Mouse (Mus musculus) neural tube, embryonic 15.5 days (tissue): ENCODE measurements around the gene Ttll2. TPM values are rescaled to one million over a fixed set of nuclear protein-coding genes. Genes with fewer than 3 reads are reported as not detected.
"Not testable (repeated sequence)": the region's sequence is repeated elsewhere in the genome, so short reads cannot be mapped to it uniquely, and the experiment has no call there.

ENCODE experiments used
- ATAC-seq: fragments of 200-750 bp; cut with Nextera tagmentation; 2 replicates; pipeline ENCODE4 v1.8.0; 2017; ENCODE audit warnings: mild to moderate bottlenecking, moderate TSS enrichment, moderate library complexity; ENCODE audit not compliant: low FRiP score
- H3K27ac ChIP-seq: fragments of 300-500 bp; sonication (generic); replicated peaks from 2 replicates; pipeline ENCODE4 v1.5.1; 2015; ENCODE audit warnings: mild to moderate bottlenecking, inconsistent platforms
- H3K27me3 ChIP-seq: fragments of 300-500 bp; sonication (generic); replicated peaks from 2 replicates; pipeline ENCODE4 v1.6.1; 2015; ENCODE audit warnings: inconsistent platforms
- H3K36me3 ChIP-seq: fragments of 300-500 bp; sonication (generic); 2 replicates; pipeline ENCODE4 v1.6.1; 2015; ENCODE audit warnings: inconsistent platforms
- H3K4me1 ChIP-seq: fragments of 300-500 bp; sonication (generic); 2 replicates; pipeline ENCODE4 v1.6.1; 2015; ENCODE audit warnings: inconsistent platforms
- H3K4me2 ChIP-seq: fragments of 300-500 bp; sonication (generic); 2 replicates; pipeline ENCODE4 v1.6.1; 2015; ENCODE audit warnings: inconsistent platforms, mild to moderate bottlenecking, moderate library complexity
- H3K4me3 ChIP-seq: fragments of 300-500 bp; sonication (generic); replicated peaks from 2 replicates; pipeline ENCODE4 v1.5.1; 2015; ENCODE audit warnings: mild to moderate bottlenecking, inconsistent platforms
- H3K9ac ChIP-seq: fragments of 300-500 bp; sonication (generic); replicated peaks from 2 replicates; pipeline ENCODE4 v1.6.1; 2015; ENCODE audit warnings: mild to moderate bottlenecking, inconsistent platforms
- H3K9me3 ChIP-seq: fragments of 300-500 bp; sonication (generic); replicated peaks from 2 replicates; pipeline ENCODE4 v1.6.1; 2016; ENCODE audit warnings: inconsistent platforms
- WGBS: fragments of 180-500 bp; shearing (Covaris S2); methylation state at CpG from one replicate; pipeline ENCODE4 v1.1.7; 2015; ENCODE audit warnings: mixed read lengths; 5-methylcytosine and 5-hydroxymethylcytosine counted together
- polyA plus RNA-seq: library from polyadenylated mRNA; unstranded; fragments of >200 nt; fragmentation: Nextera tagmentation; extraction: Ambion mirVana; gene quantifications from 2 replicates; pipeline ENCODE4 v1.2.1, GENCODE M21; 2015

The Ttll2 gene
- polyA plus RNA-seq, result not detected in 2 replicates

DNA sequence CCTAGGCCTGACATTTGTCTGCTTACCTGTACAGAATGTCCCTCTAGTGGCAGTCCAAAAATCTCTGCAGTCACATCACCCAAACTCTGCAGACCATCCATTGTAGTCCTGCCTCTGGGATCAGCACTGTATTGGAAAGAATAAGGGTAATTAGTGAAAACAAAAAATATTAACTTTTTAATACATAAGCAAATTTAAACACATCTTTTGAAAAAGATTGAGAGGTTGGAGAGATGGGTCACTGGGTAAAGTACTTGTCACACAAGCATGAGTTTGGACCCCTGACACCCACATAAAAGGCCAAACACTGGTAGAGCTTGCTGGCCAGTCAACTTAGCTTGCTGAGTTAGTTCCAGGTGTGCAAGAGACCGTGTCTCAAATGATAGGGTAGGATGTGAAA, at the start of gene Ttll2:
Gene Ttll2 (minus strand): TSS at position 101 of the 400 bp plus-strand sequence.
- ATAC-seq, H3K4me1 ChIP-seq, H3K9ac ChIP-seq, H3K27ac ChIP-seq, H3K4me2 ChIP-seq, H3K9me3 ChIP-seq, H3K27me3 ChIP-seq, H3K36me3 ChIP-seq, H3K4me3 ChIP-seq: not testable (repeated sequence)
- 81% methylated on average over 1 of the region's 1 CpGs for WGBS

DNA sequence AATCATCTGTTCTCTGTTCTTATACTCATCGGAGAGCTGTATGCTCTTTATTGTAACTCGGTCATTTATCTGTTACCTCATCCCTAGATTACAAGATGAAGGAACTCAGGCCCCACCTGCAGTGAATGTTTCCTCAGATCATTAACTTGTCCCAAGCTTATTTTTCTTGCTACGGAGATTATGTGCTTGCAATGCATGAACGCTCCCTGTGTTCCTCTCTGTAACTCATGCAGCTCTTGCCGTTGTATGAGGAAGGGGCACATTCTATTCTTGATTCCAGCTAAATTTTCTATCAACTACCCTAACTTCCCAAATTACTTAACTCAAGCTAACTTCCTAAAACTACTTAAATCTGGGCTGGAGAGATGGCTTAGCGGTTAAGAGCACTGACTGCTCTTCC, 47.3 kb upstream of the Ttll2 start:
- ATAC-seq, H3K9me3 ChIP-seq, H3K9ac ChIP-seq, H3K36me3 ChIP-seq, H3K4me3 ChIP-seq, H3K4me2 ChIP-seq, H3K4me1 ChIP-seq, H3K27me3 ChIP-seq, H3K27ac ChIP-seq: not testable (repeated sequence)
- 80% methylated on average over 6 of the region's 6 CpGs for WGBS

DNA sequence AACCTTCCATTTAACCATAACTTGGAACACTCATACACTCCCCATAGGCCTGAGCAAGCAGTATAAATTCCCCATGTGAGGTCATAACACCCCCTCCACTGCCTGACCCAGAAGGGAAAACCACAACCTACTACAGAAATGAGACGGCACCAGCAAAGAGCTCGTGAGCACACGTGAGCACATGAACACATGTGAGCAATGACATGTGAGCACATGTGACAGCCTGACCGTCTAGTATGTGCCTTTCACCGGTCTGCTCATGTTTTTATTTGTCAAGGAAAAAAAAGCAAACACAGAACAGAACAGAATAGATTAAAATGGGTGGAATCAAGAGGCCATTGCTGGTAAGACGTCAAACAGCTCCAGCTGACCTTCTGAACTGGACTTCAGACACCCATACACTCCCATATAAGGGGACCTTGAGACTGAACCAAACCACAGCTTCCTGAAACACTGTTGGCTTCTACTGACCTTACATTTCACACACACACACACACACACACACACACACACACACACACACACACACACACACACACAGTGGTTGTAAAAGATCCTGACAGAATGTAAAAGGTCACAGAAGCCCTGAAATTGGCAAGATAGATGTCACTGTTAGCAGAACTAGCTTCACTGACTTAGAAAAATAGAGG, 45.8 kb upstream of the Ttll2 start:
- not testable (repeated sequence) for H3K4me1 ChIP-seq, H3K9ac ChIP-seq, H3K27me3 ChIP-seq, H3K27ac ChIP-seq, H3K9me3 ChIP-seq, H3K36me3 ChIP-seq, H3K4me2 ChIP-seq, ATAC-seq, H3K4me3 ChIP-seq
- WGBS, result 93% methylated on average over 6 of the region's 6 CpGs

DNA sequence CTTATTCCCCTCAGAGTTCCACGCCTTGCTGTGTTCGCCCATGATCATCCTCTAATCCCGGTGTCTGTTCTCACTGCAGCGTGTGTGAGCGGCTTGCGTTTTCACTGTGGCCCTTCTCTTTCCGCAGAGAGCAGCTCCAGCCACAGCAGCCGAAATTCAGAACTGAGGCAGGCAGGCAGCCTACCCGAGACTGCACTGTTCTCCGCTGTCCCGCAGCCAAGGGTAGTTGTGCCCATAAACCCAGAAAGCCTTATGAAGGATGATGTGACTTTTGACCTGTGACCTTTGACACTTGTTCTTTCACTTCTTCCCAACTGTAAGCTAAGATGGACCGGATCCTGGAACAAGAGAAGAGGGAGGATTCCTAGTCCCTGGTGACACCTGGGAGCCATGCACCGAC, 44.6 kb upstream of the Ttll2 start:
- not testable (repeated sequence) for ATAC-seq, H3K4me1 ChIP-seq, H3K9me3 ChIP-seq, H3K4me3 ChIP-seq, H3K9ac ChIP-seq, H3K36me3 ChIP-seq, H3K27ac ChIP-seq, H3K4me2 ChIP-seq, H3K27me3 ChIP-seq
- WGBS, result 89% methylated on average over 13 of the region's 13 CpGs

DNA sequence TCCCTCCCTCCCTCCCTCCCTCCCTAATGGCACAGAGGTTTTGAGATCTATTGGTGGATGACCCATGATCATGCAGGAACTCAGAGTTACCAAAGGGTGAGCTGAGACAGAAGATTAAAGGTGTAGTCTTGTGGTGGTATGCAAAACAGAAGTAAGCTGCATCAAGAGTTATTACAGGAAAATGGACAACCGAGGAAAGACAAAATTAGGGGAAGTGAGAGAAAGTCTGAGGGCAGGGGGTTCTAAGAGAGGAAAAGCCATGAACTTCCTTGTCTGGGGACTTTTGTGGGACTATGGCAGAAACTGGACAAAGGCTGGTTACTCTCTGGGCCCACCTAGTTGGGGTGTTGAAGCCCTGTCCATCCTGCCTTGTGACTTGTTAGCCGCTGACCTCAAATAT, 43.8 kb upstream of the Ttll2 start:
- H3K4me2 ChIP-seq, H3K9ac ChIP-seq, H3K4me3 ChIP-seq, H3K9me3 ChIP-seq, H3K4me1 ChIP-seq, H3K27me3 ChIP-seq, ATAC-seq, H3K36me3 ChIP-seq, H3K27ac ChIP-seq: not testable (repeated sequence)
- no CpG with 5 or more reads among the region's 2 CpGs for WGBS

DNA sequence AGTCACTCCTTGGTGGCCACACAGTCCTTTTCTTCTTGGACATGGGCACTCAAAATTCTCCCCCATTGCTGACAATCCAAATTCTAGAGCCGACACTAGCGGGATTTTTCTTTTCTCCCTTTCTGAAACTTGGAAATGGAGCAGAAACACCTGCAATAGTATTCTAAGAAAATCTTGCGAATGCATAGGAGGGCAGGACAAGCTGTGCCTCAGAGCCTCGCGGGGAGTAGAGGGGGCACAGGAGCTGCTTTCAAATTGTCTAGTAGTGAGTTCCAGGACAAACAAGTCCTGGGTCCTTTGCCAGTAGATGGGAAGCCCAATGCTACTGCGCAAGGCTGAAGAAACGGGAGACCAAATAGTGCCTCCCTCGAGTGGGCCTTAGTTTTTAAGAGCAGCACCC, 43.2 kb upstream of the Ttll2 start:
- H3K4me2 ChIP-seq, H3K27me3 ChIP-seq, H3K27ac ChIP-seq, H3K36me3 ChIP-seq, H3K9ac ChIP-seq, H3K4me1 ChIP-seq, H3K4me3 ChIP-seq, H3K9me3 ChIP-seq, ATAC-seq: not testable (repeated sequence)
- 89% methylated on average over 8 of the region's 8 CpGs for WGBS

DNA sequence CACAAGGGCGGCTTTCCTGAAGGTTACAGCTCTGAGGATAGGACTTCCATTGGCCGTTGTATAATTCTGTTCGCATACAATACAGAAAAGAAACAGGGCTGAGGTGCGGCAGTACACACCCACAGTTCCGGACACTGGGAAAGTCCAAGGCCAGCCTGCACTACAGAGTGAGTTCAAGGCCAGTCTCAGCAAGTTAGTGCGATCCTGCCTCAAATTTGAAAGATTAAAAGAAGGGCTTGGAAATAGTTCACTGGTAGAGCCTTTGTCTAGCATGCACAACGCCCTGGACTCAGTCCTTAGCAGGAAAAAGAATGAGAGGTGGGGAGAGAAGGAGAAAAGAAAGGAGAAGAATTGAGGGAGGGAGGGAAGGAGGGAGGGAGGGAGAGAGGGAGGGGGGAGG, 42.6 kb upstream of the Ttll2 start:
- not testable (repeated sequence) for H3K36me3 ChIP-seq, H3K4me1 ChIP-seq, H3K4me3 ChIP-seq, H3K27me3 ChIP-seq, H3K4me2 ChIP-seq, H3K9me3 ChIP-seq, H3K27ac ChIP-seq, H3K9ac ChIP-seq, ATAC-seq
- 91% methylated on average over 7 of the region's 7 CpGs for WGBS

DNA sequence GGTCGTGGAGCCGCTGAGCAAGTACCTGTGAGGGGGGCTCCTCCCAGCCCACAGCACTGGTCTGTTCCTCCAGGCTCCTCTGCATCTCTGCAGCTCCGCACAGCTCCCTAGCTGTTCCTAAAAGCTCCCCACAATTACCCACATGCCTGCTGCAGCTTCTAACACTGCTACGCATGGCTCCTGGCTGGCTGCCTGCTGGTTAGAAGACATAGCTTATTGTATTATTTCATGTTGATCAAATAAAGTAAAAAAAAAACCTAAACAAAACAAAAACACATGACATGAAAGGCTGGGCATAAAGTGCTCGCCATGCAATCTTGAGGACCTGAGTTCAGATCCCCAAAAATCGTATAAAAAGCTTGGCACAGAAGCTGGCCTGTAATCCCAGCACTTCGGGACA, 37.4 kb upstream of the Ttll2 start:
- not testable (repeated sequence) for H3K9ac ChIP-seq, H3K9me3 ChIP-seq, H3K4me3 ChIP-seq, ATAC-seq, H3K27me3 ChIP-seq, H3K4me2 ChIP-seq, H3K36me3 ChIP-seq, H3K4me1 ChIP-seq, H3K27ac ChIP-seq
- WGBS, result 66% methylated on average over 7 of the region's 7 CpGs

DNA sequence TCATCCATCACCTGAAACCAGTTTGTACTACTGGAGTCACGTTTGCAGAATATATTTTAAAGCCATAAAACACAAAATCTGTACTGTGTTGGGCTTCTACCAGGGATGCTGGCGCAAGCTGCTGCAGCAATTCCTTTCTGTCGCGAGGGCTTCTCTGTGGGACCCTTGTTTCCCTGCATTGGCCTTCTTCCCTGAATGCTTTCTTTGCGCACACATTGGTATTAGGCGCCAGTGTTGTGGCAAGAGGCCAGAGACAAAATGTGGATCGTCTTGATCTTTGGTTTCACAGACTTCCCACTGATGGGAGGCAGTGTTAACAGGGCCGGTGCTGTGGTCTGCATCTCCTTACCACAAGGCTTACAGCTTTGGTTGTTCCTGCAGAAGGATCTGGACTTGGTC, 36.5 kb upstream of the Ttll2 start:
- H3K9ac ChIP-seq, H3K36me3 ChIP-seq, H3K4me2 ChIP-seq, H3K27ac ChIP-seq, H3K27me3 ChIP-seq, H3K9me3 ChIP-seq, H3K4me3 ChIP-seq, ATAC-seq, H3K4me1 ChIP-seq: not testable (repeated sequence)
- WGBS, result 64% methylated on average over 8 of the region's 8 CpGs

DNA sequence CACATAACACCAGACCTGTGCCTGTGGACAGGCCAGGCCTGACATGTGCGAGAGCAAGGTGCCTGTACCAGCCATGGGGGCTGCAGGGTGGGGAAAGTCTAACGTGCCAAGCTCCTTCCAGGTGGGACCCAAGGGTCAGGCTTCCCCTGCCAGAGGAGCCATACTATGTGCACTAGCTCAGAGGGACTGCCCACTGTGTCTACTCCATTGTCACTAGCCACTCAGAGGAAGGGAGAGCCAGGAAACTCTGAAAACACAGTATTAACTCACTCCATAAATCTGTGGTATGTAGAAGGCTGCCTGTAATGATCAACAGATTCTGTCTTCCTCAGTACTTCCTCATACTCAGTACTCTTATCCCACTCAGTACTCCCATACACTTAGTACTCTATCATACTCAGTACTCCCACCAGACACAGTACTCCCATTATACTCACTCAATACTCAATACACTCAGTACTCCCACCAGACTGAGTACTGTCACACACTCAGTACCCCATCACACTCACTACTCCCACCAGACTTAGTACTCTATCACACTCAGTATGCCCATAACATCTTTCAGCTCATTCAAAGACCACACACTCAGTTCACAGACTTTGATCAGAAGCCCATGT, 36.0 kb upstream of the Ttll2 start:
- H3K9me3 ChIP-seq, H3K9ac ChIP-seq, ATAC-seq, H3K27ac ChIP-seq, H3K36me3 ChIP-seq, H3K4me2 ChIP-seq, H3K4me3 ChIP-seq, H3K4me1 ChIP-seq, H3K27me3 ChIP-seq: not testable (repeated sequence)
- no CpG with 5 or more reads among the region's 2 CpGs for WGBS

DNA sequence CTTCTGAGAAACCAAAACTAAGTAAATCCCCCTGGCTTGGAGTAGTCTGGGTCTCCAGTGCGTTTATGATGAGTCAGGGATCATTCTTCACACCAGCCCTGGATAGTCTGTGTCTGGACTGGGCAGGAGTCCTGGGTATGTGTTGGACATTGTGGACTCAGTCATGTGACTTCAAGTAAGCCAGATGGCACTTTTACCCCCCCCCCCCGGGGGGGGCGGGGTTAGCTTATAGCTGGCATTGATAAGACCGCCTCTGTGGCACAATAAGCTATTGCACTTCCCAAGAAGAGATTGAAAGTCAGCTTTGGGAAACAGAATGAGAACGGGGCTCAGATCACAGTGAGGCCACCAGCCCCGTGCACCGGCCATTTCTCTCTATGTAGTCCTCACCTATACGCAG, 33.5 kb upstream of the Ttll2 start:
- 61% methylated on average over 8 of the region's 8 CpGs for WGBS
- not testable (repeated sequence) for H3K4me3 ChIP-seq

DNA sequence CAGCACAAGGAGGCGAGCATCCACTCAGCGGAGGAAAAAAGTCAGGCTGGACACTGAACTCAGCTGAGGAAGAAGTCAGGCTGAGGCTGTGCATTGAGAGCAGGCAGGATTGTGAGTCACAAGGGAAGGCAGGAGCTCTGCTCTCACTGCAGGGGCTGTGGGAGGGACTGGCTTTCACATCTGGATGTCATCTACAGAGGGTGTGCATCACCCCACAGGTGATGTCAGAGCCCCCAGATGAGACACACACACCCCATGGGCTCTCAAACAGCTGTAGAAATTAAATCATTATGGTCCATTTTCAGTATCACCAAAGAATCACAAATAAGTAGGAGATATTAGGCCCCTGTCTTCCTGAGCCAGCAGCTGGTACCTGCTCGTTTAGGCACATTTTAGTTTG, 32.9 kb upstream of the Ttll2 start, which contains the start of gene Unc93a2:
Gene Unc93a2 (minus strand): TSS at position 101 of the 400 bp plus-strand sequence.
- WGBS, result 74% methylated on average over 3 of the region's 3 CpGs
- not testable (repeated sequence) for H3K9me3 ChIP-seq, ATAC-seq, H3K4me1 ChIP-seq, H3K4me2 ChIP-seq, H3K9ac ChIP-seq, H3K36me3 ChIP-seq, H3K27me3 ChIP-seq, H3K4me3 ChIP-seq, H3K27ac ChIP-seq

More for the DNA sequence above, 33.5 kb upstream of the Ttll2 start:
- not testable (repeated sequence) for H3K9me3 ChIP-seq, H3K4me2 ChIP-seq, H3K4me1 ChIP-seq, H3K27me3 ChIP-seq, H3K27ac ChIP-seq, H3K9ac ChIP-seq, ATAC-seq, H3K36me3 ChIP-seq
